Mouse (Mus musculus) erythroblast, adult 5-6 weeks (primary cell): Measurements from ENCODE around the gene Cnksr3. TPM values are rescaled to one million over a fixed set of nuclear protein-coding genes. Genes with fewer than 3 reads are reported as not detected.

Experiments used
- ATAC-seq: replicated peaks from 2 replicates; pipeline ENCODE4 v1.8.0; 2016; ENCODE audit warnings: moderate number of reproducible peaks, mild to moderate bottlenecking, moderate TSS enrichment, inconsistent platforms; ENCODE audit not compliant: poor library complexity, low FRiP score, severe bottlenecking
- total RNA-seq, 2 experiments: library from RNA; stranded (forward) in 1 of 2; stranded (reverse) in 1 of 2; fragments of 150-400 nt in 1 of 2; fragments of 200-764, 138-1000 nt in 1 of 2; gene quantifications; 2 replicates each; pipeline versions ENCODE4 v1.2.3 to v1.2.4; 2015 to 2017; ENCODE audit warnings: low replicate concordance in 2 of 2

Gene Cnksr3
- total RNA-seq, 2 experiments from 2014 or later: 0.09 to 1.3 TPM

DNA sequence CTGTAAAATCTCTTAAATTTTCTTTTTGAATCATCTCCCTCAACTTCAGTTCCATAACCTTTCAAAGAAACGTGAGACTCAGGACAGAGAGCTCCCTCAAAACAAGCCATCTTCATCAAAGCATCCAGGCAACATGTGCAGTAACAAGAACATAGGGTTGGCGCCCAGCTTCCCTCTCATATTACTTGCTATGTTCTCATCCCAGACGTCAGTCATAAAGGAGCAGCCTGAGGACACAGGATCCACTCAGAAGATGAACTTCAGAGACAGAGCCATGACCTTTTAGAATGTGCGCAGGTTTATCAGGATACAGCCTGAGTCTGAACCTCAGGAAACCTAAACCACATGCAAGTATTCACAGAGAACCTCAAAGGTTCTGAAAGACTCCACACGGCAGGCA is 97.2 kb downstream of the Cnksr3 start:
- no peak for ATAC-seq

DNA sequence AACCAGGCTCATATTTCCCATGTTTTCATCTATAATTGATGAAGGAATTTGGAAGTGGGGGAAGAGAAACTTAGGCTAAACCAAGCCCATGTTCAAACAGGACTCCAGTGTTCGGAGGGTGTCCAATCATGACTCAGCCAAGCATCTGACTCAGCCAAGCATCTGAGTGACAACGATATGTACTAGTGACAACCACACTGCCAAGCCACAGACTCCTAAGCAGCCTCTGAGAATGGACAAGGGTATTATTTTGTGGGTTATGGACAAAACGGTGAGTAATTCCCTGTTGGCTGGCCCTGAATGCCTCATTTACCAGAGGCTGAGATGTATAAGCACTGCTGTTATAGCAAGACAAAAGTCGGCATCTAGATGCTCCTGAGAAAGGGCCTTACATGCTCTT is 98.3 kb downstream of the Cnksr3 start:
- ATAC-seq: no peak

DNA sequence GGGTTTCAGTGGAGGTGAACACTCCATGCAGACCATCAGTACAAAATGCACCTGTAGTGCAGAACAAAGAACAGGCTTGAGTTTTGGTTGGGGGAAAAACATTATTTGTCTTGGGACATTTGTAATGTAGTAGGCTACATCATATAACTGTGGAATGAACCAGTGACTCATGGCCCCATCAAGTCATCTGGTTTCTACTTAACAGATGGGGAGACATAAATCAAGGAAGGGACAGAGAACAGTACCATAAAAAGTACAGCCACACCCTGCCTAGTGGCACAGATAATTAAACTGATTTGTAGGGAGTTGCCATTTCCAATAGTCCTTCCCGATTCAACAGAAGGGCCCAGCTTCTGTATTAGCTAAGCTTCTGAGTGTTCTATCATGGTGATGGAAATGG is 98.9 kb downstream of the Cnksr3 start:
- ATAC-seq: no peak

DNA sequence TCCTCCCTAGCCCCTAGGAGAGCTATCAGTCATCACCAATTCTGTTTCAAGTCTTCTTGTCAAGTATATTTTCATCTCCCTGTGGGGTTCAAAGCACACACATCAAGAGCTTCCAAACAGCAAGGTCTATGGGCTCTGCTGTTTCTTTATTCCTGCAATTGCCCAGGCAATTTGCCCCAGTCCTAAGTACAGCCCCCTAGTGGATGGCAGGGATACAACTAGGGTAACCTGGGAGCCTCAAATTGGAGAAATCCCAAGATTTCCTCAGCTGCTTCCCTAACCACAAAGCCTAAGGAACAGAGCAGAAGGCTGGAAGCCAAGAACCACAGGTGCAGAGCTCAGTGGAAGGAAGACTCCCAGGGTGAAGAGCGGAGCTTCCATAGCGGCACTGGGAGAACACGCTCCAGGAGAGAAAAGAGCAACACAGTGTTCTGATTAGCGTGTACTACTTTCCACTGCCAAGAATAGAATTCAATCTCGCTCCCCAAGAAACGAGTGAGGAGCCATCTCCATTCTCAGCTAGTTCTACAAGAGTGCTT is 100.5 kb downstream of the Cnksr3 start:
- ATAC-seq: no peak

DNA sequence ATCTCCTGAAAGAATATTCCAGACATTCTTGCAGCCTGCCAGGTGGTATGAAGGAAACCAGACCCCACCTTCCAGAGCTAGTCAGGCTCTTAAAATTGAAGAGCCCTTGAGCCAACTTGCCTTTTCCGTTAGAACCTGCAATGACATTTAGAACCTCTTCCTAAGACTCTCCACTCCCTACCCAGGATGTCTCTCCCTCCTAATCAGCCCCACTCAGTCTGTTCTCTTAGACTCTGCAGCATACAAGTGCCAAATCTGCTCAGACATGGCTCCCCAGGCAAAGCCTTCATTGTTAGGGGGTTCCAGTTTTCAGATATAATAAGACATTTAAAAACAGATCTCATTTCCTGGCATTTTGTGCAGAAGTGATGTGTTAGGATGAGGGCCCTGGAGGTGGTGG is 108.2 kb downstream of the Cnksr3 start:
- ATAC-seq: no peak

DNA sequence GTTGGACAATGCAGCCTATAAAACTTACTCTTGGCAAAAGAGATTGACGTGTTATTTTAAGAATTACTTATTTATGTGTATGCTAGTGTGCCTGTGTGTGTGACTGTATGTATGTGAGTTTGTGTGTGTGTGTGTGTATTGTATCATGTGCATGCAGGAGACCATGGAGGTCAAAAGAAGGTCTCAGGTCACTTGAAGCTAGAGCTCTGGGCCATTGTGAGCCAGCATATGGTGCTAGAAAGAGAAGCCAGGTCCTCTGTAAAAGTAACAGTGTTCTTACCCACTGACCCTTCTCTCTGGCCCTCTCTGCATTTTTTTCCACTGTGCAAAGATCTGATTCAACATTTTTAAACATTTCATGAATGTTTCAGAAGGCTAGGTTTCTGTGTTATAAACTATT is 134.1 kb downstream of the Cnksr3 start:
- no peak for ATAC-seq

DNA sequence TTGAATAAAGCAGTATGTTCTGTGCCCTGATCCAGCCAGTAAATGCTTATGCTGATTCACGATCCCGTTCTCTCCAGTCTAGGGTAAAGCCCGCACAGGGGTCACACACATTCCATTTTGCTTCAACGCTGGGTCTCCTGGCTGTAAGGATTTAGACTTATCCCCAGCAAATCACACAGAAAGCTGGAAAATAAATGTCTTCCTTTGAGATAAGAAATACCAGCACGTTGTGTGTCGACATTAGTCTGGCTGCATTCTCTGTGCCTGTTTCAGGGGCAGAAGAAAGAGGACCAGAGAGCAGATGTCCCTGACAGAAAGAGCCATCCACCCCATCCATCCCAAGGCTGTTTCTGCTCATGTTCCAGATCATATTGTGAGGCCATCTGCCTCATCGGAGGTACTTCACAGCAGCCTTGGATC is 134.6 kb downstream of the Cnksr3 start:
- no peak for ATAC-seq

DNA sequence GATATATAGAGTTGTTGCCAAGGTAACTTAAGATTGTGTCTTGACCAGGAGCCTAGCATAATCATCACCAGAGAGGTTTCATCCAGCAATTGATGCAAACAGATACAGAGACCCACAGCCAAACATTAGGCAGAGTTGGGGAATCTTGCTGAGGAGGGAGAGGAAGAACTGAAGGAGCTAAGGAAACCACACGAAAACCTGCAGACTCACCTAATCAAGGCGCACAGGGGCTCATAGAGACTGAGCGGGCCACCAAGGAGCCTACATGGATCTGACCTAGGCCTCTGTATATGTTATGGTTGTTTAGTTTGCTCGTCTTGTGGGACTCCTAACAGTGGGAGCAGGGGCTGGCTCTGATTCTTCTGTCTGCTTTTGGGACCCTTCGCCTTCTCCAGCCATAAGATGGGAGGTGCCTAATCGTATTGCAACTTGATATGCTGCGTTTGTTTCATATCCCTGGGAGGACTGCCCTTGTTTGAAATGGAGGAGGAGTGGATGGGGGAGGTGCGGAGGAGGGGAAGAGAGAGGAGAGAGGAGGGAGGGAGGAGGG is 135.3 kb downstream of the Cnksr3 start:
- no peak for ATAC-seq

DNA sequence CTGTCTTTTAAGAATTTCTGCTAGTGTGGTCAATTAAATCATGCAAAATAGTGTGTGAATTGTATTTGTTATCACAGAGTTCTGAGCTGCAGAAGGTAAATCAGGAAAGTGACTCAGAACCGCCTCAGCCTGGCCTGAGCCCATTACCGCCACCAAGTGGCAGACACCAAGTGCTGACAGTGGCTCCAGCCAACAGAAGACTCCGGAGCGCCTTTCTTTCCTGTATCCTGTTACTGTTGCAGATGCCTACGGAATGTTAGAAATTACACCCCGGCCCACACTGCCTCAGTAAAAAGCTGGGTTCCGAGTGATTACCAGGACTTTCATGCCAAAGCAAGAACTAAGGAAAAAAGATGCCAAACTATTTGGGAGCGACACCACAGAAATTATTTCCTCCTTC is 135.8 kb downstream of the Cnksr3 start:
- no peak for ATAC-seq

DNA sequence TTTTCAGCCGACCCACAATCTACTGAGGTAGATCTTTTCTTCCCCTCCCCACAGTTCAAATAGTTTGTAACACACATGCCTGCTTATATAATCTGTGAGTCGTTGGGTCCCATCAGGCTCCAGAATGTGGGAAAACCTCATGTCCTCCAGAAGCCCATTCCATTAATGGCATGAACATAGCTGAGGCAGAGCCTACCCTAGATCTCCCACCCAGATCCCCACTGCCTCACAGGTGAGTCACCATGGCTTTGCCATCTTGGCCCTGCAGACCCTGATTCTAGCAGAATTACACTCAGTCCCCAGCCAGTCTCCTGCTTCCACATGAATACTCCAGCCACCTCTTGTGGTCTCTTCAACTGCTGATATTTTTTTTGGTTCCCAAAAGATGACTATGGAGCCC is 136.4 kb downstream of the Cnksr3 start:
- ATAC-seq: no peak

DNA sequence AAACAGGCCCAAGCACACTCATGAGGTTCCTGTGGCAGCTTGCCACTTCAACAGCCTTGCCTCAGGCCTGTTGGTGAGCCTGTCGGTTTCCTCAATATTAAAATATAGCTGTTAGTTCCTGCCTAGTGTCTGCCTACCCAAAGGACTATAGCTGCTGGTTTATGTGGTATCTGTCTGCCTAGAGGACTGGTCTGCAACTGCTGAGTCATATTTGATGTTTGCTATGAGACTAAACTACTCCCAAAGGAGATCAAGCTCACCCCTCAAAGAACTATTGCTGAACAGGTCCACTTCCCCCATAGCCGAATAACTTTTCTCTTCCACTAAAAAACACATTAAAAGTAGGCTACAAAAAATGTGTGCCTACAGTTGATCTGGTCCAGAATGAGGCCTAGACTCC is 137.8 kb downstream of the Cnksr3 start:
- no peak for ATAC-seq

DNA sequence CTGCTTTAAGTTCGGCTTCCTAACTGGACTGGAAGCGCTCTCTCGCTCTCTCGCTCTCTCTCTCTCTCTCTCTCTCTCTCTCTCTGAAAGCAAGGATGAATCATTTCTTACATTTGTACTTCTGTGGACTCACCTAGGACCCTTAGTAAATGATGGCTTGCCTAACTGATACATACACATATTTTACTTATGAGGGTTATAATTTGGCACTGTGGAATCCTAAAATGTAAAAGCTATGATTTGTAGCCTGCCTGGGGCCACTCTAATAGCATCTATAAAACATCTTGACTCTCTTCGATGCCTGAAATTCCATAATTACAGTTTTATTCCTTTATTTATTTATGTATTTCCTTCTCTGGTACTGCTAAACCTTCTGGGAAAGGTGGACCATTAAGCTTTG is 141.1 kb downstream of the Cnksr3 start:
- no peak for ATAC-seq

DNA sequence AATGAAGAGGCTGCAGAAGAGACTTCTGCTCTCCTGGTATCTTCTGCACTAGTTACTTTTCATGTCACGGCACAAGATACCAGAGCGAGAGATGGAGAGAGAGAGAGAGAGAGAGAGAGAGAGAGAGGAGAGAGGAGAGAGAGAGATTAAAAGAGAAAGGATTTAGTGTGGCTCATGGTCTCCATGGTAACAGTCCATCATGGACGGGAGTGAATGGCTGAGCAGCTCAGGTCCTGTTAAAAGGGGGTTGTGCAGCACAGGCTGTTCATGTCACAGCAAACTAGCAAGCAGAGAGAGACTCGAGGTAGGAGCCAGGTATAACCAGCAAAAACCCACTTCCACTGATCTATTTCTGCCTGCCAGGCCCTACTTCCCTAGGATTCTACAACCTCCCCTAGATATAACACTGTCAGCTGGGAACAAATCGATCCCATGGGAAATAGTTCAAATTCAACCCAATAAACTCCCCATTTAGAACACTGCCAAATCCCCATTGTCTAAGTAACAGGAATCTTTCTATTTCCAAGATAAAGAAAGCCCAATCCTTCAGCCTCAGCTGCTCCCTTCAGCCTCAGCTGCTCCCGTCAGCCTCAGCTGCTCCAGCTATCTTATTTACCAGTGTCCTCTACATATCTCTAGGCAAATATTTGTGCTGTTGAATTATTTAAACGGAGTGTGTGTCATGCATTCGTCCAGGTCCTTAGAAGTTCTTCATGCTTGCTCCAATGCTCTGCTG is 141.8 kb downstream of the Cnksr3 start:
- ATAC-seq: no peak

DNA sequence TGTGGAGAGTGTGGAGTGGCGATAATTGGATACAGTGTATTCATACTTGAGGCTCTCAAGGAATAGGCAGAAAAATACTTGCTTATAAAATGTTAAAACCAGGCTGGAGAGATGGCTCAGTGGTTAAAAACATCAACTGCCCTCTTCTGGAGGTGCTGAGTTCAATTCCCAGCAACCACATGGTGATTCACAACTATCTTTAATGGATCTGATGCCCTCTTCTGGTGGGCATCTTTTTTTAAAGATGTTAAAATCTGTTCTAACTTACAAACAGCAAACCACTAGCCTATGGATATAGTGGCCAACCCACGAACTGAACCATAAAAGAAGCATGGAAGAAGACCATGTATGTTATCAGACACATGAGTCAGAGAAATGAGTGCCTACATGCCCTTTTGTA is 142.9 kb downstream of the Cnksr3 start:
- no peak for ATAC-seq

Other genes starting within 250 kb of the Cnksr3 start
- 9.4 and 21.9 TPM in 2 replicates for gene Ipcef1, start 159.8 kb downstream of the Cnksr3 start, total RNA-seq (2015; ENCODE audit: low replicate concordance)
- gene Ipcef1, start 159.8 kb downstream of the Cnksr3 start, total RNA-seq (2017; ENCODE audit: low replicate concordance): 6.0 and 7.1 TPM in 2 replicates